Mouse (Mus musculus): ENCODE results near the gene March9. TPM values are rescaled to one million over a fixed set of nuclear protein-coding genes. Genes with fewer than 3 reads are reported as not detected.
A peak's percentile ranks its signal among the peaks of the same experiment; 100 is the strongest.

Gene March9
- polyA plus RNA-seq, 1 experiment = 6.9 TPM

GRCm38 (mm10) chr10:127033301-127033741 lies 26.7 kb downstream of the March9 start:
- H3K27me3 ChIP-seq (ENCODE audit: control insufficient read depth, insufficient read depth, low read length) = no peaks in the 10 kb centered on the region
- no peaks in the 10 kb centered on the region for H3K4me1 ChIP-seq (ENCODE audit: control insufficient read depth, insufficient read depth, insufficient read length, low read length)
- H3K4me3 ChIP-seq (ENCODE audit: low read depth, low read length) = no peak overlapping the region
- no peak overlapping the region for H3K27ac ChIP-seq (ENCODE audit: insufficient read depth, low read depth, low read length)
- TF ChIP-seq CTCF (IDR thresholded peaks at IDR 0.05; ENCODE audit: extremely low read depth, insufficient read length, insufficient replicate concordance, low read depth, low read length) (no peak), POLR2A (IDR thresholded peaks at IDR 0.05; ENCODE audit: low read depth, low read length) (no peak)
- WGBS = 74% methylated on average over 8 of the region's 8 CpGs
- peaks cover 4% of the 10 kb centered on the region; the same call in 1 of the 2 replicates for H3K36me3 ChIP-seq (ENCODE audit: control insufficient read depth, insufficient read depth, low read length)

GRCm38 (mm10) chr10:127030336-127031296 lies 29.4 kb downstream of the March9 start, which contains the start of gene Tsfm:
Gene Tsfm (minus strand): TSS chr10:127030840.
- H3K36me3 ChIP-seq (ENCODE audit: control insufficient read depth, insufficient read depth, low read length) = peaks cover 16% of the 10 kb centered on the region
- peak within 1 kb of the TSS; percentile 30; the same call in 1 of the 2 replicates for H3K27ac ChIP-seq (ENCODE audit: insufficient read depth, low read depth, low read length)
- H3K4me3 ChIP-seq (ENCODE audit: low read depth, low read length) = peak within 1 kb of the TSS; percentile 87
- no peaks in the 10 kb centered on the region for H3K4me1 ChIP-seq (ENCODE audit: control insufficient read depth, insufficient read depth, insufficient read length, low read length)
- 5% methylated on average over 56 of the region's 56 CpGs for WGBS
- TF ChIP-seq CTCF (IDR thresholded peaks at IDR 0.05; ENCODE audit: extremely low read depth, insufficient read length, insufficient replicate concordance, low read depth, low read length) = peak; percentile 98
- 0 out of 2 replicates have a peak, but pooled peaks have one; percentile 51 for TF ChIP-seq POLR2A (IDR thresholded peaks at IDR 0.05; ENCODE audit: low read depth, low read length)
- no peaks in the 10 kb centered on the region for H3K27me3 ChIP-seq (ENCODE audit: control insufficient read depth, insufficient read depth, low read length)

GRCm38 (mm10) chr10:127018422-127018821 lies 41.6 kb downstream of the March9 start:
- Histone ChIP-seq H3K36me3 (ENCODE audit: control insufficient read depth, insufficient read depth, low read length) (peaks cover 9% of the 10 kb centered on the region), H3K27me3 (ENCODE audit: control insufficient read depth, insufficient read depth, low read length) (no peaks in the 10 kb centered on the region), H3K27ac (ENCODE audit: insufficient read depth, low read depth, low read length) (no peak overlapping the region), H3K4me1 (ENCODE audit: control insufficient read depth, insufficient read depth, insufficient read length, low read length) (no peaks in the 10 kb centered on the region), H3K4me3 (ENCODE audit: low read depth, low read length) (no peak overlapping the region)
- WGBS = 57% methylated on average over 16 of the region's 16 CpGs
- no peak for TF ChIP-seq CTCF (IDR thresholded peaks at IDR 0.05; ENCODE audit: extremely low read depth, insufficient read length, insufficient replicate concordance, low read depth, low read length)
- no peak for TF ChIP-seq POLR2A (IDR thresholded peaks at IDR 0.05; ENCODE audit: low read depth, low read length)

GRCm38 (mm10) chr10:127017071-127017470 lies 42.9 kb downstream of the March9 start:
- no peaks in the 10 kb centered on the region for H3K36me3 ChIP-seq (ENCODE audit: control insufficient read depth, insufficient read depth, low read length)
- 27% methylated on average over 2 of the region's 2 CpGs for WGBS

GRCm38 (mm10) chr10:127016488-127016887 lies 43.5 kb downstream of the March9 start:
- H3K27ac ChIP-seq (ENCODE audit: insufficient read depth, low read depth, low read length) = no peak overlapping the region
- H3K27me3 ChIP-seq (ENCODE audit: control insufficient read depth, insufficient read depth, low read length) = no peaks in the 10 kb centered on the region
- no peaks in the 10 kb centered on the region for H3K36me3 ChIP-seq (ENCODE audit: control insufficient read depth, insufficient read depth, low read length)
- H3K4me3 ChIP-seq (ENCODE audit: low read depth, low read length) = no peak overlapping the region
- no peaks in the 10 kb centered on the region for H3K4me1 ChIP-seq (ENCODE audit: control insufficient read depth, insufficient read depth, insufficient read length, low read length)
- WGBS = 50% methylated on average over 5 of the region's 5 CpGs
- TF ChIP-seq CTCF (IDR thresholded peaks at IDR 0.05; ENCODE audit: extremely low read depth, insufficient read length, insufficient replicate concordance, low read depth, low read length) (no peak), POLR2A (IDR thresholded peaks at IDR 0.05; ENCODE audit: low read depth, low read length) (no peak)

More at GRCm38 (mm10) chr10:127017071-127017470, 42.9 kb downstream of the March9 start:
- Histone ChIP-seq H3K4me3 (ENCODE audit: low read depth, low read length) (no peak overlapping the region), H3K27ac (ENCODE audit: insufficient read depth, low read depth, low read length) (no peak overlapping the region), H3K27me3 (ENCODE audit: control insufficient read depth, insufficient read depth, low read length) (no peaks in the 10 kb centered on the region), H3K4me1 (ENCODE audit: control insufficient read depth, insufficient read depth, insufficient read length, low read length) (no peaks in the 10 kb centered on the region)
- no peak for TF ChIP-seq POLR2A (IDR thresholded peaks at IDR 0.05; ENCODE audit: low read depth, low read length)
- TF ChIP-seq CTCF (IDR thresholded peaks at IDR 0.05; ENCODE audit: extremely low read depth, insufficient read length, insufficient replicate concordance, low read depth, low read length) = no peak

Other genes with a start within 250 kb of the March9 start
- gene Atp23, start 158.8 kb downstream of the March9 start, polyA plus RNA-seq (2012; rRNA removed) = 3.6 and 6.3 TPM in 2 replicates
- 43.9 and 118 TPM in 2 replicates for gene Ctdsp2, start 81.5 kb downstream of the March9 start, polyA plus RNA-seq (2012; rRNA removed)
- 2.4 and 6.9 TPM in 2 replicates for gene Avil, start 59.5 kb downstream of the March9 start, polyA plus RNA-seq (2012; rRNA removed)
- 24.7 and 36.4 TPM in 2 replicates for gene Tsfm, start 29.3 kb downstream of the March9 start, polyA plus RNA-seq (2012; rRNA removed)
- 9.6 and 10.3 TPM in 2 replicates for gene Mettl1, start 18.8 kb downstream of the March9 start, polyA plus RNA-seq (2012; rRNA removed)
- gene Eef1akmt3, start 18.7 kb downstream of the March9 start, polyA plus RNA-seq (2012; rRNA removed) = 1.2 TPM in 2 replicates
- gene Cyp27b1, start 11.9 kb downstream of the March9 start, polyA plus RNA-seq (2012; rRNA removed) = 0.22 and 0.29 TPM in 2 replicates
- gene Cdk4, start 3.4 kb upstream of the March9 start, polyA plus RNA-seq (2012; rRNA removed) = 57.6 and 108 TPM in 2 replicates
- gene Tspan31, start 10.1 kb upstream of the March9 start, polyA plus RNA-seq (2012; rRNA removed) = 36.1 and 48.9 TPM in 2 replicates
- gene Agap2, start 15.1 kb upstream of the March9 start, polyA plus RNA-seq (2012; rRNA removed) = 6.1 and 15.6 TPM in 2 replicates
- 59.8 and 117 TPM in 2 replicates for gene Os9, start 60.9 kb upstream of the March9 start, polyA plus RNA-seq (2012; rRNA removed)
- gene B4galnt1, start 105.0 kb upstream of the March9 start, polyA plus RNA-seq (2012; rRNA removed) = 228 and 484 TPM in 2 replicates
- gene Slc26a10, start 120.5 kb upstream of the March9 start, polyA plus RNA-seq (2012; rRNA removed) = 0.56 and 0.85 TPM in 2 replicates
- gene Arhgef25, start 129.9 kb upstream of the March9 start, polyA plus RNA-seq (2012; rRNA removed) = 8.8 and 10.4 TPM in 2 replicates
- 24.0 and 35.3 TPM in 2 replicates for gene Dtx3, start 135.5 kb upstream of the March9 start, polyA plus RNA-seq (2012; rRNA removed)
- gene Pip4k2c, start 151.4 kb upstream of the March9 start, polyA plus RNA-seq (2012; rRNA removed) = 13.8 and 31.4 TPM in 2 replicates
- 1.1 and 1.8 TPM in 2 replicates for gene Kif5a, start 203.2 kb upstream of the March9 start, polyA plus RNA-seq (2012; rRNA removed)
- 92.0 and 190 TPM in 2 replicates for gene Dctn2, start 206.2 kb upstream of the March9 start, polyA plus RNA-seq (2012; rRNA removed)
- gene Mbd6, start 228.8 kb upstream of the March9 start, polyA plus RNA-seq (2012; rRNA removed) = 39.3 and 76.2 TPM in 2 replicates